Mouse (Mus musculus) embryonic stem cell, embryonic (primary cell): ENCODE data around the gene Syt12.

Experiments
- CTCF ChIA-PET, 4 experiments: fragments of 300-600 bp in 2 of 4; fragments of 350-600 bp in 2 of 4; sonication (Branson Sonifier 250); formaldehyde crosslinking; loops; one replicate each; lab custom pipeline; 2022; ENCODE audit warnings: inconsistent platforms in 2 of 4; lab: Charles Lee
- POLR2A ChIA-PET, 4 experiments: fragments of 300-600 bp in 2 of 4; fragments of 350-600 bp in 2 of 4; sonication (Branson Sonifier 250); formaldehyde crosslinking; loops; one replicate each; lab custom pipeline; 2022; ENCODE audit warnings: antibody characterized with exemption in 4 of 4, inconsistent platforms in 1 of 4; lab: Charles Lee

Syt12 gene

DNA sequence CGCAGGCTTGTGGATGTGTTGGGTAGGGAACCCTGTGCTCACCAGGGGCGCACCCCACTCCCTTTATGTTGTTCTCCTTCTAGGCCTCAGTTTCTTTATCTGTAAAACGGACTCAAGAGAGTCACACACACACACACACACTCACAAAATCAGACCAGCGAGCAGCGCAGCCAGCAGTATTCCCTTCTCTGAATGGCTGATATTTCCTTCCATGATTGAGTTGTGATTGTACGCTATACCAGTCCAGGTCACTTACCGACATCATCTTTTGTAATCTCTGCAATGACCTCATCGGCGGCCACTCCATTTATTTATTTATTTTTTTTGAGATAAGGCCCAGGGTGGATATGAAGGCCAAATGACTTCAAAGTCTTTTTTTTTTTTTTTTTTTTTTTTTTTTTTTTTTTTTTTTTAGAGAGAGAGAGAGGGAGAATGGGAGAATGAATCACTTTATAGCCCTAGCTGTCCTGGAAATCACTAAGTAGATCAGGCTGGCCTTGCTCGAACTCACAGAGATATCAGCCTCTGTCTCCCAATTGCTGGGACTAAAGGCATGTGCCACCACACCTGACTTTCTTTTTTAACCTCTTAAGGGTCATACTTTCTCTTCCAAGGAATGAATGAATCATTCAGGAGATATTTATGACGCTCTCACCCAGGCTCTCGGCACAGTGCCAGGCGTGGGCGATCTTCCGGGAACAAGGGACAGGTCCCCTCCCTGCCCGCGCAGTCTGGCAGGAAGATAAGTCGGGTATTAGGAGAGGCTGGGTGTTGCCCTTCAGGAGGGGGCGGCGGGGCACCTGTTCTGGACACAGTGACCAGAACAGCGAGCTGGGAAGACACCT lies at the start of gene Syt12:
Gene Syt12, minus strand, starts transcription at position 103 of the 845 bp plus-strand sequence.
- CTCF ChIA-PET: interaction anchor here (0.5 to 2.1 kb wide), 48 partner anchors 8 to 1164 kb away, joined by 3 to 14 read pairs (median 4); partner anchors contain the start of genes Pcx (in 2 of the 4), 2010003K11Rik (in 1 of the 4), Kdm2a (in 1 of the 4) and Ssh3 (in 1 of the 4)

GRCm38 (mm10) chr19:4521426-4522050 lies 44.3 kb upstream of the Syt12 start:
- ChIA-PET POLR2A (interaction anchor here in 2 of 4 experiments (0.6 to 3.5 kb wide), 3 partner anchors 8 to 616 kb away, joined by 4 to 21 read pairs (median 8); partner anchors contain the start of gene Pcx (in 1 of the 2)), CTCF (interaction anchor here in 1 of 4 experiments (0.8 kb wide), 1 partner anchor 23 kb away, joined by 3 read pairs; the partner anchor contains the start of gene 2010003K11Rik)

More for the DNA sequence above, at the start of gene Syt12:
- POLR2A ChIA-PET: interaction anchor here (0.6 to 1.0 kb wide), 9 partner anchors 20 to 986 kb away, joined by 3 to 5 read pairs (median 3); partner anchors contain the start of genes 2010003K11Rik (in 1 of the 4) and Pcx (in 1 of the 4)

GRCm38 (mm10) chr19:4517483-4517882 lies 40.2 kb upstream of the Syt12 start:
- ChIA-PET CTCF (interaction anchor here in 2 of 4 experiments (0.5 to 0.9 kb wide), 3 partner anchors 20 to 789 kb away, joined by 3 read pairs; no protein-coding TSS in a partner anchor), POLR2A (interaction anchor here in 1 of 4 experiments (0.5 to 1.0 kb wide), 4 partner anchors 10 to 214 kb away, joined by 3 to 4 read pairs (median 4); no protein-coding TSS in a partner anchor)

DNA sequence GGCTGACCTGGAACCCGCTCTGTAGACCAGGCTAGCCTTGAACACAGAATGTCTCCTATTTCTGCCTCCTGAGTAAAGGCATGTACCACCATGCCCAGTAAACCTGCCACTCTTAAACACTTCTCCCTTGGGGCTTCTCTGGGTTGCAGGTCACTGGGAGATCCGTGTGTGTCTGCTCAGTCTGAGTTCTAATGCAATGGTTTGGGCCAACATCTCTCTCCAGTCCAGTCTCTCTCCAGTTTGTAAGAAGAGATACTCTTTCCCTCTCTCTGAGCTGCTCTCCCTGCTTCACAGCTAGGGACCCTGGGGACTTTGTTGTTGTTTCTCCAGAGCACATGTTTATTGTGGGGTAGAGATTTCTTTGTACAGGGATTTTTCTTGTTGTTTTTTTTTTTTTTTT lies 39.0 kb upstream of the Syt12 start:
- POLR2A ChIA-PET: interaction anchor here in 3 of 4 experiments (0.7 to 1.5 kb wide), 6 partner anchors 12 to 646 kb away, joined by 3 to 15 read pairs (median 4); no protein-coding TSS in a partner anchor

GRCm38 (mm10) chr19:4515746-4516145 lies 38.5 kb upstream of the Syt12 start:
- ChIA-PET POLR2A (interaction anchor here (0.7 to 1.5 kb wide), 7 partner anchors 13 to 1606 kb away, joined by 3 to 5 read pairs (median 3); no protein-coding TSS in a partner anchor), CTCF (interaction anchor here in 2 of 4 experiments (0.6 to 1.1 kb wide), 2 partner anchors 298 to 486 kb away, joined by 3 read pairs; no protein-coding TSS in a partner anchor)

More for the DNA sequence above, 39.0 kb upstream of the Syt12 start:
- CTCF ChIA-PET: interaction anchor here in 1 of 4 experiments (1.1 kb wide), 1 partner anchor 485 kb away, joined by 3 read pairs; no protein-coding TSS in a partner anchor

- POLR2A ChIA-PET: interaction anchor here in 2 of 4 experiments (0.6 to 1.4 kb wide), 3 partner anchors 15 to 42 kb away, joined by 3 to 4 read pairs (median 4); partner anchors contain the start of gene 2010003K11Rik (in 1 of the 2)
These were observed 36.1 kb upstream of the Syt12 start for GRCm38 (mm10) chr19:4513236-4513858.

DNA sequence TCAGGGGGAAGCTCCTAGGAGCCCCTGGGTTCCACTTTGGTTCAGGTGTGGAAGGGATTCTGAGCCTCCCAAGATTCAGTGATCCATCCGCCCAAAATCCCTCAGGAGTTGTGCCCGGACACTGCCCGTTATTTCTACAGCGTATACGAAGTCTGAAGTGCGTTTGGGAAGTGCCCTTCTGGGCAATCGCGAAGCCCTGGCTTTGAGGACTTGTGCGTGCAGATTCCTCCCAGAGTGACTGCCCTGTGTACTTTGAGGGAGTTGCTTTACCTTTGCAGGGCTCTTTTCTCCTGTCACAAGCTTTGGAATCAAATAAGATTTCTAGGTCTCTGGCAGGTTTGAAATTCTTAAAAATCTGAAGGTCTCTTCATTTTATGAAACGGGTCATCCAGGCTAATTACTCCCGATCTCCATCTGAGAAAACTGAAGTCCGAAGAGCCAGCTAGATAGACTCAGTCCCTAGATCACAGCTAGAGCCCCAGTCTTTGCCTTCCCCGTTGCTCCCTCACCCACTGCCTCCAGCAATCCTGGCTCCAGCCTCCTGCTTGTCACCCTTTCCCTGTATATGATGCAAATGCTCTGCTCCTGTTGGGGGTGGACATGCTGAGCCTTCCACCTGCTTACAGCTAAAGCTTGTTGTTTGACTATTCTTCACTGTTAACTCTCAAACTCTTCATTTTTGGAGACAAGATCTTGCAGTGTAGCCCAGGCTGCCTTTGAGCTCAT lies 34.0 kb upstream of the Syt12 start:
- POLR2A ChIA-PET: interaction anchor here in 2 of 4 experiments (1.5 to 2.8 kb wide), 17 partner anchors 8 to 414 kb away, joined by 3 to 24 read pairs (median 9); partner anchors contain the start of genes 2010003K11Rik (in 1 of the 2), Cdk2ap2 (in 1 of the 2), Kdm2a (in 1 of the 2) and Ppp1ca (in 1 of the 2)
- CTCF ChIA-PET: interaction anchor here in 2 of 4 experiments (1.5 to 2.1 kb wide), 3 partner anchors 13 to 55 kb away, joined by 5 to 18 read pairs (median 9); partner anchors contain the start of gene 2010003K11Rik (in 1 of the 2)

More at GRCm38 (mm10) chr19:4513236-4513858, 36.1 kb upstream of the Syt12 start:
- CTCF ChIA-PET: interaction anchor here in 1 of 4 experiments (0.6 kb wide), 1 partner anchor 73 kb away, joined by 3 read pairs; no protein-coding TSS in a partner anchor

DNA sequence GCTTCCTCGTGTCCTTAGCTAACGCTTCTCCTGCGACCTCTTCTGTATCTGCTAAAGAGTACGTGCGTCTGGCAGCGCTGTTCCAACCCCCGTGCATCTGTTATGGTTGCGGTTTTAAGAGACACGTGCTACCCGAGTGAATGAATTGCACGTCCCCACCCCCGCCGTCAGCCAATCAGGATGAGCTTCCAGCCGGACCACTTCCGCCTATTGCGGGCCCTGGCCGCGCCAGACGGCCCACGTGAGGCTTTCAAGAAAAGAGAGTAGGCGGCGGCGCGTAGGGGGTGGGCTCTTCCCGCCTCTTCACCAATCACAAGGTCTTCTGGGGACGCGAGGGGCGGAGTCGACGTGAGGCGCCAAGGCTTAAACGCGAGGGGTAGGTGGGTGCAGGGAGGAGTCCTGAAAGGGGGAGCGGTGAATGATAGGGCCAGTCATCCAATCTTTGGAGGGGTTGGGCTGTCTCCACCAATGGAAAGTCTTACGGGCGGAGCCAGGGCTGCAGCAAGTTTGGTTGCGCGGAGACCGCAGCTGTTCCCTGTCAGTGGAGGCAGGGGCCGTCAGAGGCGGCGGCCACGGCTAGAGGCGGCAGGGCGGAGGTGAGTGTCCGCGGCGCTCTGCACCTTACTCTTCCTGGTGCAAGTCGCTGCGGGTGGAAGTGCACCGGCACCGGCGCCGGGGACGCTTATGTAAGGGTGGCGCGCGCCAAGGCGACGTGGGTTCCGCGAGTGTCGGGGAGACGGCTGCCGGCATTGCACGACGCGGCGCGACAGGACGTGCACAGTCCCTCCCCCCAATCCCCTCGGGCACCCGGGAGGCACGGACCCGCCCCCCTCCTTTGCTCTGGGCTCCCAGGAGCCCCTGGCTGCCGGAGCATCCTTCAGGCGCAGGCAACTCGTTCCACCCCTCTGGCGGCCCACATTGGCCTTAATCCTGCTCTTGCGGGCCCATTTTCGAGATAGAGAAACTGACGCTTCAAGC lies 33.0 kb upstream of the Syt12 start, which contains the start of gene Pcx:
Gene Pcx, plus strand, starts transcription at position 487 of the 978 bp plus-strand sequence.
- CTCF ChIA-PET: interaction anchor here (0.6 to 2.1 kb wide), 19 partner anchors 9 to 760 kb away, joined by 3 to 18 read pairs (median 3); partner anchors contain the start of genes 2010003K11Rik (in 1 of the 4), Ankrd13d (in 1 of the 4), Gm21992 (in 1 of the 4) and Rbm14 (in 1 of the 4)
- POLR2A ChIA-PET: interaction anchor here in 3 of 4 experiments (0.7 to 2.8 kb wide), 74 partner anchors 9 to 608 kb away, joined by 3 to 24 read pairs (median 4); partner anchors contain the start of genes 2010003K11Rik (in 3 of the 3), Rce1 (in 2 of the 3), Ankrd13d (in 1 of the 3) and Ccdc87 (in 1 of the 3)

DNA sequence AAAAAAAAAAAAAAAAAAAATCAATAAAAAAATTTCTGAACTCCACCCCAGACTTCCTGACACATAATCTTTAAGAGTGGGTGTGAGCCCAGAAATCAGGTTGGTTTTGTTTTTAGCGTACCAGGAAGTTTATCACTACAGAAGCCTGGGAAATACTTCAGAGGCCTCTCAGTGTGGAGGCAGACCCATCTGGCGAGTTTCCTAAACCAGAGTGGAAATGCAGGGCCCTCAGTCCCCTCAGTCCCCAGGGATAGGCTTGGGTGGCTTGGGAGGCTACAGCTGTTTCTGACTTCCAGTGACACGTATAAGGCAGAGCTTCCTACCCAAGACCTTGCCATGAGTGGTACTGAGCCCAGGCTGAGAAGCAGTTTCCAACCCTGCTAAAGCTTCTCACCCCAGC lies 30.5 kb upstream of the Syt12 start:
- POLR2A ChIA-PET: interaction anchor here in 1 of 4 experiments (0.6 kb wide), 1 partner anchor 50 kb away, joined by 7 read pairs; no protein-coding TSS in a partner anchor

GRCm38 (mm10) chr19:4504830-4505229 lies 27.6 kb upstream of the Syt12 start:
- ChIA-PET CTCF (no interaction called here), POLR2A (interaction anchor here in 1 of 4 experiments (1.2 kb wide), 1 partner anchor 120 kb away, joined by 3 read pairs; no protein-coding TSS in a partner anchor)

More for the DNA sequence above, 30.5 kb upstream of the Syt12 start:
- CTCF ChIA-PET: interaction anchor here in 1 of 4 experiments (0.9 kb wide), 1 partner anchor 52 kb away, joined by 3 read pairs; no protein-coding TSS in a partner anchor

GRCm38 (mm10) chr19:4502701-4503100 lies 25.5 kb upstream of the Syt12 start:
- POLR2A ChIA-PET: interaction anchor here in 3 of 4 experiments (0.6 to 1.0 kb wide), 4 partner anchors 19 to 586 kb away, joined by 3 to 7 read pairs (median 3); partner anchors contain the start of genes Slc29a2 (in 1 of the 3) and Yif1a (in 1 of the 3)
- CTCF ChIA-PET: interaction anchor here in 3 of 4 experiments (0.6 to 1.7 kb wide), 3 partner anchors 39 to 467 kb away, joined by 3 to 24 read pairs (median 3); no protein-coding TSS in a partner anchor

DNA sequence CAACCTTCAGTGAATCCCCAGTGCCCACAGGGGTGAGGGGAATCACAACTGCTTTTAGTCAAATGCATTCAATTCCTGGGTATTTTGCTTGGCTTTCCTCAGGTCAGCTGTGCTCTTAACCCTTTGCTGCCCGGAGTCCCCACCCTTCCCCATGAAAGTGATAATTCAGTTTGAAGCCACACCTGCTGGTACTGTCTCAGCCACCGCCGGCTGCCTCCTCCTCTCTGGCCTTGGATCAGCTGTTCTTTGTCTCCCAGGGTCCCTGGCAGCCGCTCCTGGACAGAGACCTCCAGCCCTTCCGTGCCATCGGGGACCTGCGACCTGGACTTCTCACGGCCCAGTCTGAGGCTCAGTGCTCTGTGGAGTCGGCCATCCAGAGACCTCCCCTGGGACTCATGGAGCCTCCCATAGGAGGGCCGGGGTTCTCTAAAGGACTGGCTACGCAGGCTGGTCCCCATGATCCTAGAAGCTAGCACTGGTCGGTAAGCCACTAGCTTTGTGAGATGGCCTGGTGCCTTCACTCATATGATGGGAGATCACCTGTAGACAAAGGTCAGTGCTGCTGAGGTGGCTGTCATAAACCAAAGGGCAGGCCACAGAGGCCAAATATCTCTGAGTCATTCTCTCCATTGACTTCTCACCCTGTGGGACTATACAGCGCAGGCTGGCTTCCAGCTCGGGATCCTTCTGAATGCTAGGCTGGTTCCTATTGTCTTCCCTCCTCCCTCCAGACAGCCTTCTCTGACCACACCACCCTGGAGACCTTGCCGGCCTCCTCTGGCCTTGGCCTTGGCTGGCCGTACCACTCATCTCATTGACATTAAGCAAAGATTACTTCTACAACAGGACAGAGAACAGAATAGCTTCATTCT lies 21.1 kb upstream of the Syt12 start, which contains the start of gene 2010003K11Rik:
Gene 2010003K11Rik, minus strand, starts transcription at position 522 of the 872 bp plus-strand sequence.
- POLR2A ChIA-PET: interaction anchor here (0.6 to 3.5 kb wide), 14 partner anchors 12 to 1173 kb away, joined by 3 to 23 read pairs (median 4); partner anchors contain the start of gene Pcx (in 3 of the 4)
- CTCF ChIA-PET: interaction anchor here (0.6 to 3.2 kb wide), 48 partner anchors 10 to 483 kb away, joined by 3 to 18 read pairs (median 4); partner anchors contain the start of genes Pcx (in 3 of the 4) and Lrfn4 (in 1 of the 4)
